Mouse (Mus musculus): Measurements from ENCODE around the gene Adamts18. TPM values are rescaled to one million over a fixed set of nuclear protein-coding genes. Genes with fewer than 3 reads are reported as not detected.

Gene Adamts18
- polyA plus RNA-seq, 1 experiment from 2014 or later: 1.5 TPM

DNA sequence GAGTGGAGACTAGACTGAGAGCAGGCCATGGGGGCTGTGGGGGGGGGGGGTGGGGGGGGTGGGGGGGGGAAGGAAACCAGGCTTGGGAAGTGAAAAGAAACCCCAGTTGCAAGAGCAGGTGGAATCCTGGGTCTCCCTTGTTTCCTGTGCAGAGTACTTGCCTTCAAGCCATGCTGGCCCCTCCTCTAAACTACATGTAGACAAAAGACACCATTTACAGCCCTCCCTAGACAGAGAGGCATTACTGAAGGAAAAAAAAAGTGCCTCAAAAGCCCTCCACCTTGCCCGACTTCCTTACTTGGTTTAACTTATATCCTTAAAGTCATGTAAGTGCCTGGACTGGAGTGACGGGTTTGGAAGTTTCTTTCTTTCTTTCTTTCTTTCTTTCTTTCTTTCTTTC lies 67.0 kb downstream of the Adamts18 start:
- H3K27ac ChIP-seq: no peak overlapping the region
- no peaks in the 10 kb centered on the region for H3K36me3 ChIP-seq
- H3K9me3 ChIP-seq: no peaks in the 10 kb centered on the region
- no peak overlapping the region for H3K9ac ChIP-seq
- WGBS: 35% methylated on average over 2 of the region's 2 CpGs
- H3K4me3 ChIP-seq: no peak overlapping the region
- ATAC-seq (ENCODE audit: low FRiP score, low read depth): no peak
- H3K27me3 ChIP-seq (replicated peaks): no peaks in the 10 kb centered on the region
- no peak overlapping the region for H3K4me2 ChIP-seq (replicated peaks)
- H3K4me1 ChIP-seq: no peaks in the 10 kb centered on the region

- no peak overlapping the region for H3K4me3 ChIP-seq
- H3K27me3 ChIP-seq (replicated peaks): no peaks in the 10 kb centered on the region
- ATAC-seq (ENCODE audit: low FRiP score, low read depth): no peak
- no peak overlapping the region for H3K9ac ChIP-seq
- H3K27ac ChIP-seq: no peak overlapping the region
- no peaks in the 10 kb centered on the region for H3K9me3 ChIP-seq
- no peaks in the 10 kb centered on the region for H3K36me3 ChIP-seq
- H3K4me1 ChIP-seq: no peaks in the 10 kb centered on the region
- WGBS: 84% methylated on average over 6 of the region's 6 CpGs
- H3K4me2 ChIP-seq (replicated peaks): no peak overlapping the region
These were observed 73.2 kb downstream of the Adamts18 start for GRCm38 (mm10) chr8:113775361-113775760.

DNA sequence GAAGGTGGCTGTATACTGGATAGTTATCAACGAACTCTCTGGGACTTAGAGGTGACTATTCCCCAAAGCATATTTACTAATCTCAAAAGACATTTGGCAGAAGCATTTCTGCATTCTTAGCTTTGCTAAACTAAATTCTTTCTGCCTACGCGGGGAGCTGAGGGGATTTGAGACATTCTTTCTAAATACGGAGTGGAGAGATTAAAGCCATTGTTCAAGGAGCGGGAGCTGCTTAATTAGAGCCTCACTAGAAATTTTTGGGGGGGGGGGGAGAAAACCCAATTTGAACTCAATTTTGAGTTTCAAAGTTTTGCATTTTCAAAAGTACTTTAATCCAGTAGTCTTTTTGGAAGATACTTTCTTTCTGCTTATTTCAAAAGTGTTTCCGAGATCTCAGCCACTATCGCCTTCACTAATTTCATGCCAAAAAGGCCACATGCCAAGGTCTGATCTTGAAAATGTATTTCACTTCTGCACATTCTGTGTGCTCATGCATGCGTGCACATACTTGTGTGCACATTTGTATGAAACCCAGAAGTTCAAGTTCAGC lies 79.6 kb downstream of the Adamts18 start:
- Histone ChIP-seq H3K9ac (no peak overlapping the region), H3K36me3 (no peaks in the 10 kb centered on the region), H3K9me3 (no peaks in the 10 kb centered on the region), H3K4me1 (no peaks in the 10 kb centered on the region; the same call in 1 of the 2 replicates), H3K4me2 (replicated peaks) (no peak overlapping the region), H3K27ac (no peak overlapping the region), H3K4me3 (no peak overlapping the region), H3K27me3 (replicated peaks) (no peaks in the 10 kb centered on the region)
- 81% methylated on average over 8 of the region's 8 CpGs for WGBS
- no peak for ATAC-seq (ENCODE audit: low FRiP score, low read depth)

- Histone ChIP-seq H3K36me3 (no peaks in the 10 kb centered on the region), H3K9me3 (no peaks in the 10 kb centered on the region), H3K4me2 (replicated peaks) (no peak overlapping the region), H3K4me1 (peaks cover 12% of the 10 kb centered on the region; the same call in 1 of the 2 replicates), H3K4me3 (no peak overlapping the region), H3K27ac (no peak overlapping the region), H3K27me3 (replicated peaks) (no peaks in the 10 kb centered on the region), H3K9ac (no peak overlapping the region)
- ATAC-seq (ENCODE audit: low FRiP score, low read depth): no peak
- 57% methylated on average over 4 of the region's 4 CpGs for WGBS
These were observed 83.4 kb downstream of the Adamts18 start for GRCm38 (mm10) chr8:113765121-113765520.

- Histone ChIP-seq H3K4me2 (replicated peaks) (no peak overlapping the region), H3K36me3 (no peaks in the 10 kb centered on the region), H3K4me1 (peaks cover 12% of the 10 kb centered on the region; the same call in 1 of the 2 replicates), H3K9ac (no peak overlapping the region), H3K4me3 (no peak overlapping the region), H3K27me3 (replicated peaks) (no peaks in the 10 kb centered on the region), H3K27ac (no peak overlapping the region), H3K9me3 (no peaks in the 10 kb centered on the region)
- no peak for ATAC-seq (ENCODE audit: low FRiP score, low read depth)
- WGBS: 58% methylated on average over 10 of the region's 10 CpGs
These were observed 84.8 kb downstream of the Adamts18 start for GRCm38 (mm10) chr8:113763592-113764355.

GRCm38 (mm10) chr8:113762101-113762500 lies 86.4 kb downstream of the Adamts18 start:
- ATAC-seq (ENCODE audit: low FRiP score, low read depth): no peak
- WGBS: 60% methylated on average over 6 of the region's 6 CpGs
- H3K4me2 ChIP-seq (replicated peaks): no peak overlapping the region
- no peak overlapping the region for H3K27ac ChIP-seq
- H3K4me3 ChIP-seq: no peak overlapping the region
- H3K9me3 ChIP-seq: no peaks in the 10 kb centered on the region
- no peak overlapping the region for H3K9ac ChIP-seq
- no peaks in the 10 kb centered on the region for H3K27me3 ChIP-seq (replicated peaks)
- H3K4me1 ChIP-seq: peaks cover 12% of the 10 kb centered on the region; the same call in 1 of the 2 replicates
- H3K36me3 ChIP-seq: no peaks in the 10 kb centered on the region

GRCm38 (mm10) chr8:113755866-113756265 lies 92.7 kb downstream of the Adamts18 start:
- WGBS: 78% methylated on average over 5 of the region's 5 CpGs
- no peaks in the 10 kb centered on the region for H3K9me3 ChIP-seq
- H3K27ac ChIP-seq: no peak overlapping the region
- no peak overlapping the region for H3K4me3 ChIP-seq
- no peaks in the 10 kb centered on the region for H3K27me3 ChIP-seq (replicated peaks)
- no peaks in the 10 kb centered on the region for H3K4me1 ChIP-seq
- no peak overlapping the region for H3K9ac ChIP-seq
- no peak overlapping the region for H3K4me2 ChIP-seq (replicated peaks)
- no peaks in the 10 kb centered on the region for H3K36me3 ChIP-seq
- ATAC-seq (ENCODE audit: low FRiP score, low read depth): no peak

DNA sequence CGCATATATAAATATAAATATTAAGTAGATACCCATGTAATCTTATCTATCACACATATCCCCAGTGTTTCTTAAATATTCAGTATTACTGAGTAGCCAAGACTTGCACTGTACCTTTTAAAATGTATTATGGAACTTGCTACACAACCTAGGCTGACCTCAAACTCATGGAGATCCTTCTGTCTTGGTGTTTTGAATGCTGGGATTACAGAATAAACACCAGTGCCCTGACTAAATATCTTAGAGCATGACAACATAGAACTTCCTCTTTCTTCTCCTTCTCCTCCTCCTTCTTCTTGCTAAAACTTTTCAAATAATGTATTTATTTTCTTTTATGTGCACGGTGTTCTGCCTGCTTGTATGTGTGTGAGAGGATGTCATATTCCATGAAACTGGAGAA lies 95.4 kb downstream of the Adamts18 start:
- ATAC-seq (ENCODE audit: low FRiP score, low read depth): no peak
- no peaks in the 10 kb centered on the region for H3K9me3 ChIP-seq
- 90% methylated on average over 2 of the region's 2 CpGs for WGBS
- no peak overlapping the region for H3K4me3 ChIP-seq
- no peaks in the 10 kb centered on the region for H3K27me3 ChIP-seq (replicated peaks)
- H3K9ac ChIP-seq: no peak overlapping the region
- H3K4me2 ChIP-seq (replicated peaks): no peak overlapping the region
- no peak overlapping the region for H3K27ac ChIP-seq
- H3K4me1 ChIP-seq: no peaks in the 10 kb centered on the region
- H3K36me3 ChIP-seq: no peaks in the 10 kb centered on the region

DNA sequence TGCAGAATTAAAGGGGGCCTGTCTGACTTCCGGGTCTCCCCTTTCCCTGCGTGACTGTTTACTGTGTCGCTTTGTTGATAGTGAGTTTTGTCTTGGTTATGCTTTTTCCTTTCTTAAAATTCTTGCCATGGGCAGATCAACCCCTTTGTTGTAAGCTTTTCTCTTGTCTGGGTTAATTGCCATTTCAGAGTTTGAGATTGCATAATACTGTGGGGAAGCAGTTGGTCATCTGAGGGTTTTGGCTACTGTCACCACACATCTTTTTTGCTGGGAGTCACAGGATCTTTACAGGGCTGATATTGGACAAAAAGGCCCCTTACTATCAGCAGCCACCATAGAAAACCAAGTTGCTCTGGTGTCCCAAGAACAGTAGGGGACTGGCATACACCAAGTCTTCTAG lies 96.2 kb downstream of the Adamts18 start:
- no peaks in the 10 kb centered on the region for H3K36me3 ChIP-seq
- no peak overlapping the region for H3K9ac ChIP-seq
- H3K27ac ChIP-seq: no peak overlapping the region
- WGBS: 92% methylated on average over 3 of the region's 3 CpGs
- no peak overlapping the region for H3K4me2 ChIP-seq (replicated peaks)
- no peaks in the 10 kb centered on the region for H3K27me3 ChIP-seq (replicated peaks)
- no peak overlapping the region for H3K4me3 ChIP-seq
- H3K9me3 ChIP-seq: no peaks in the 10 kb centered on the region
- no peak for ATAC-seq (ENCODE audit: low FRiP score, low read depth)
- no peaks in the 10 kb centered on the region for H3K4me1 ChIP-seq

DNA sequence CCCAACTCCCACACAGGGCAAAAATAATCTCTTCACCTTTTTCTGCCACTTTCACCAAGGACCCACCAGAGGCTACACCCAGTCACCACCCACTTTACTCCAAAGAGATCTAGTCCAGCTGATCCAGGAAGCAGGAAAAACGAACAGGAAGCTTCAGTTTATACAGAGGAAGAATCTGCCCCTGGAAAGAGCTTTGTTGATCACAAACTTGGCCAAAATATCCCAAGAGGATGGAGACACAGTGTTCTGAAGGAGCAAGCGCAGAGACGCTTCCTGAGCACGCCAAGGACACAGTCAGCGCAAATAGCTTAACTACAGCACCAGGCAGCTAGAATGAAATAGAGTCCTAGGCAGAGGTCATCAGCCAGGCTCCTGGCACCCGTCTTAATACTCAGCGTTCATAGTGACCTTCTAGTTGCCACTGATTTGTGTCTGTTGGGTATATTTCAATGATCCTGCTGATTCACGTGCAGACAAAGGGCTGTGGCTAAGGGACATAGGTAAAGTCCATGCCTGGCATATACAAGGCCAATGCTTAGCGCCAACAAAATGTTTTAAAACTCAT lies 113.0 kb downstream of the Adamts18 start:
- Histone ChIP-seq H3K27me3 (replicated peaks) (no peaks in the 10 kb centered on the region), H3K4me1 (no peaks in the 10 kb centered on the region), H3K27ac (no peak overlapping the region), H3K9me3 (no peaks in the 10 kb centered on the region), H3K4me3 (no peak overlapping the region), H3K4me2 (replicated peaks) (no peak overlapping the region), H3K9ac (no peak overlapping the region), H3K36me3 (no peaks in the 10 kb centered on the region)
- WGBS: 85% methylated on average over 9 of the region's 9 CpGs
- ATAC-seq (ENCODE audit: low FRiP score, low read depth): no peak

DNA sequence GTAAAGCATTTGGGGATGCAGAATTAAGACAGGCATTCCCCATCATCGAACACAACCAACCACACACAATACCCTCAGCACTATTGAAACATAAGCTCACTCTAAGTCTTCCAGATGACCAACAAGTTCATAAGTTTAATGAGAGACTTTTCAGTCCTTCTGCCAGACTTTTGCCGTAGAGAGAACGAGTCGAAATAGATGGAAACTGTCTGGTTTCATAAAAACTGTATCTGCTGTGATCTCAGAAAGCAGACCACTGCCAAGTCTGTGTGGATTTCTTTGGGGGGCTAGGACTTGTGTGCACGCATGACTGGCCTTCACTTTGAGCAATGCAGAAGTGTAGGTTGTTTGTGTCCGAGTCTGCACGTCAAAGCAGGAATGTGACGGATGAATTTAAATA lies 123.2 kb downstream of the Adamts18 start:
- no peak for ATAC-seq (ENCODE audit: low FRiP score, low read depth)
- Histone ChIP-seq H3K4me2 (replicated peaks) (no peak overlapping the region), H3K36me3 (no peaks in the 10 kb centered on the region), H3K9ac (no peak overlapping the region), H3K4me3 (no peak overlapping the region), H3K27me3 (replicated peaks) (no peaks in the 10 kb centered on the region), H3K4me1 (no peaks in the 10 kb centered on the region), H3K27ac (no peak overlapping the region), H3K9me3 (no peaks in the 10 kb centered on the region)
- WGBS: 83% methylated on average over 8 of the region's 8 CpGs

DNA sequence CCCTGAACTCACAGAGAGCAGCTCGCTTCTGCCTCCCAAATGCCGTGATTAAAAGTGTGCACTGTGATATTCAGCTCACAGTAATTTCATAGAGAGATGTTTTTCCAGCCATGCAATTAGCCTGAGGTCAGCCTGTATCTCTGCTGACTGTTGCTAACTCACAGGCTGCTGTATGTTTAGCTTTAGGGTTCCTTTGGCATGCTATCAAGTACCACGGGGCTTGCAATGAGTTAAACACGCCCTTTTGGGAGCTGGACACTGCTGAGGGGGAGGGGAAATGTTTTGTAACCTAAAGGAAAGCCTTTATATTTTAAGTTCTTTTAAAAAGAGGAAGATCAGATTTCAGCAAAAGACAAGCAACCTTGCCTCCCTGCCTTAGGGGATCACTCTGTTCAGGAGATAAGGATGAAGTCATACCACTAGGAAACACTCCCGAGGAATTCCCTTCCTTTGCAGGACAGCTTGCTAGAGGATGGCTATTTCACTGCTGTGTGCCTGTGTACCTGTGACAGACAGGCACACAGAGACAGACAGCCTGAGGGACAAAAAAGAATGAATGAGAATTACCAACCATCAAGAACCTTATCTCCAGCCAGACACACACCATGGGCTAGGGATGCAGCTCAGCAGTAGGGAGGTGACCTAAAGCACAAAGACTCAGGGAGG lies 124.5 kb downstream of the Adamts18 start:
- Histone ChIP-seq H3K4me2 (replicated peaks) (no peak overlapping the region), H3K9ac (no peak overlapping the region), H3K27me3 (replicated peaks) (no peaks in the 10 kb centered on the region), H3K4me3 (no peak overlapping the region), H3K9me3 (no peaks in the 10 kb centered on the region), H3K36me3 (no peaks in the 10 kb centered on the region), H3K4me1 (no peaks in the 10 kb centered on the region), H3K27ac (no peak overlapping the region)
- no peak for ATAC-seq (ENCODE audit: low FRiP score, low read depth)
- WGBS: 68% methylated on average over 5 of the region's 5 CpGs

Measured in neural tube, embryonic 12.5 days (tissue).